Mouse (Mus musculus) lung, postnatal 0 days (tissue): ENCODE data around the gene Bad.

Experiments
- CTCF ChIP-seq: IDR thresholded peaks from 2 replicates; pipeline ENCODE4 v1.5.1; 2016; ENCODE audit warnings: antibody characterized with exemption, mild to moderate bottlenecking
- EP300 ChIP-seq: IDR thresholded peaks from 2 replicates; pipeline ENCODE4 v1.6.1; 2016; ENCODE audit warnings: antibody characterized with exemption, mild to moderate bottlenecking, control low read depth

GRCm38 (mm10) chr19:6977759-6978638 lies 36.3 kb downstream of the Bad start:
- no peak for TF ChIP-seq CTCF
- no peak for TF ChIP-seq EP300
